Mouse (Mus musculus): ENCODE measurements at regions not wholly inside any gene's neighbourhood (a gene's known extent, or its start where the extent isn't known, plus 50 kb on each side); places are given as distances from the start of the nearest gene placed in this dataset.
A peak's percentile ranks its signal among the peaks of the same experiment; 100 is the strongest.

DNA sequence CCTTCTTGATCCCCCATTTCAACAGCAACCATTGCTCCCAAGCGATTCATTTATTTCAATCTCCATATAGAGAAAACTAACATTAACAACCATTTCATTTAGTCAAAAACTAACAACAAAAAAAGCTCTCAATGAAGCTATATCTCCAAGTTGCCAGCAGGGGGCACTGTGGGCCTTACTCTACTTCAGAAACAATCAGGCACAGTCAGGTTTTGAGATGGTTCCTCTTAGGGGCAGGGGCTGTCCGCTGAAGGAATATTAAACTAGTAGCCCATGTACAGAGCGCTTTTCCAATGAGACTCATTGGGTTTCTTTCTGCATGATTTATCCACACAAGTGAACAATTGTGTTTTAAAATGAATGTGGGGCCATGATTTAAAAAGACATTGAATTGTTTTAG, 385.7 kb upstream of the Trpc7 start:
- no peak for TF ChIP-seq POLR2A (IDR thresholded peaks at IDR 0.05; ENCODE audit: control insufficient read depth, low read depth, low read length)
- peak; percentile 24; the same call in 1 of the 2 replicates for TF ChIP-seq CTCF (IDR thresholded peaks at IDR 0.05; ENCODE audit: control insufficient read depth, insufficient read depth, insufficient replicate concordance, low read depth, low read length)
